Mouse (Mus musculus): Measurements from ENCODE around the gene Tssc4. TPM values are rescaled to one million over a fixed set of nuclear protein-coding genes. Genes with fewer than 3 reads are reported as not detected.

Tssc4 gene
- 36.2 TPM for polyA plus RNA-seq (2014; fragmentation: Illumina TruSeq; extraction: RNeasy Lipid Tissue Mini Kit (QIAGEN cat#74804); ENCODE audit: insufficient read depth, low read depth, low replicate concordance)

GRCm38 (mm10) chr7:143068882-143069591 is at the start of gene Tssc4:
Gene Tssc4 (plus strand): TSS chr7:143069249.

DNA sequence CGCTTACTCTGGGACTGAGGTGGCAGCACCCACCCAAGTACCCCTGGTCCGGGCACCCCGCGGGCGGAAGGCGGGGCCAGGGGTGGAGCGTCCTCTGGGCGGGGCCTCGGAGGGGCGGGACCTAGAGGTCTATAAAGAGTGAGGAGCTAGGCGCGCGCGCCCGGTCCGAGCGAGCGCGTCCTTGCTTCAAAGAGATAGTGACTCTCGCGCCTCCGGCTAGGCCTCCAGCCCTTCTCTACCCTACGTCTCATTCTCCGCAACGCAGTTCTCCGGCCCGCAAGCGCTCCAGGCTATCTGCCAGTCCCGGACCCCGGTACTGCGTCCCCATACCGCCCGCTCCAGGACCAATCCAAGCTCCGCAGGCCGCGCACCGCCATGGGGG is 16.4 kb upstream of the Tssc4 start, which contains the start of gene Cd81:
Gene Cd81, plus strand, starts transcription at position 114 of the 382 bp plus-strand sequence.

DNA sequence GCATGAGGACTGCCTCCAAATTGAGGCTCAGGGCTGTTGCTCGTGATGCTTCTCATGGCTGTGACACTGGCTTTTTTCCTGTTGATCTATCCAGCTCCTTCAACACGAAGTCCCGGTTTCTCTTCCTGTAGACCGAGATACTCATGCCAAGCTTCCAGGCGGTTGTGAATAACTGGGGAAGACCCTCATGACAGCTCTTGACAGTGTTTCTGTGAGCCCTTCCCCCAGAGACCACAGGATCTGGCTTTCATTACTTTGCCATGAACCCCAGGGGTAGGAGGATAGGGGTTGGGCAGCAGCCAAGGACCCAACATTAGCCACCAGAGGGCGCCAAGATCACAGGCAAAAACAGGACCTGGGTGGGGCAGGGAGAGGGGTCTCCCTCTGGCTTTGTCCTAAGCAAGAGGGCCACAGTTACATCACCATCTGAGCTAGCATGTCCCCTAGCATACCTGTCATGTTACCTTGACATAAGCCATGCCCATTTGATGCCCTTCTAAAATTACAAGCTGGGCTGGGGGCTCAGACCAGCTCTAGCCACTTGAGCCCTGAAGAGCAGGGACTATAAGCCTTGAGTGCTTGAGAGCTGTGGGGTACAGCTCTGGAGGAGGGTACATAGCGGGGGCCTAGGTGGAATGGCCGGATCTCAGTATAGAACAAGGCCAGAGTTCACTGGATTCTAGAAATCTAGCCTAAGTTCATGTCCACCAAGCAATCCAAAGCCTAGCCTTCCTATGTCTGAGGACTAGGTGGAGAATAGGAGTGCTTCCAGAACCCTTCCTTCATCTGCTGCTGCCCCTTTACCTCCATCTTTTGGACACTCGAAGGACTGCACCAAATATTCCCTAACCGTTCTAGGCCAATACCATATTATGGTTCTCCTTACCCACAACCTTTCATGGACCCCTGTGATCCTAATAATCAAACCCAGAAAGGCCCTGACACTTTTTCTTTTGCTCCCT is 25.8 kb downstream of the Tssc4 start, which contains the start of gene Trpm5:
Gene Trpm5, minus strand, starts transcription at position 51 of the 962 bp plus-strand sequence.

GRCm38 (mm10) chr7:143106062-143106461 is 37.0 kb downstream of the Tssc4 start, which contains the start of gene Kcnq1:
Gene Kcnq1 (plus strand): TSS chr7:143106362.

Other genes with a start within 250 kb of the Tssc4 start
- gene Th, start 138.1 kb upstream of the Tssc4 start, polyA plus RNA-seq (2014; fragmentation: Illumina TruSeq; extraction: RNeasy Lipid Tissue Mini Kit (QIAGEN cat#74804); ENCODE audit: insufficient read depth, low read depth, low replicate concordance), result not detected
- gene Ascl2, start 100.0 kb upstream of the Tssc4 start, polyA plus RNA-seq (2014; fragmentation: Illumina TruSeq; extraction: RNeasy Lipid Tissue Mini Kit (QIAGEN cat#74804); ENCODE audit: insufficient read depth, low read depth, low replicate concordance), result 0.19 TPM
- 12.8 TPM for gene Tspan32, start 64.2 kb upstream of the Tssc4 start, polyA plus RNA-seq (2014; fragmentation: Illumina TruSeq; extraction: RNeasy Lipid Tissue Mini Kit (QIAGEN cat#74804); ENCODE audit: insufficient read depth, low read depth, low replicate concordance)
- 294 TPM for gene Cd81, start 16.5 kb upstream of the Tssc4 start, polyA plus RNA-seq (2014; fragmentation: Illumina TruSeq; extraction: RNeasy Lipid Tissue Mini Kit (QIAGEN cat#74804); ENCODE audit: insufficient read depth, low read depth, low replicate concordance)
- gene Trpm5, start 25.4 kb downstream of the Tssc4 start, polyA plus RNA-seq (2014; fragmentation: Illumina TruSeq; extraction: RNeasy Lipid Tissue Mini Kit (QIAGEN cat#74804); ENCODE audit: insufficient read depth, low read depth, low replicate concordance), result 0.24 TPM
- 15.0 TPM for gene Kcnq1, start 37.1 kb downstream of the Tssc4 start, polyA plus RNA-seq (2014; fragmentation: Illumina TruSeq; extraction: RNeasy Lipid Tissue Mini Kit (QIAGEN cat#74804); ENCODE audit: insufficient read depth, low read depth, low replicate concordance)